Mouse (Mus musculus) neural tube, embryonic 15.5 days (tissue): ENCODE measurements around the gene Akap13. TPM values are rescaled to one million over a fixed set of nuclear protein-coding genes. Genes with fewer than 3 reads are reported as not detected.

Experiments used
- ATAC-seq: fragments of 200-750 bp; cut with Nextera tagmentation; 2 replicates; pipeline ENCODE4 v1.8.0; 2017; ENCODE audit warnings: mild to moderate bottlenecking, moderate TSS enrichment, moderate library complexity; ENCODE audit not compliant: low FRiP score
- H3K27ac ChIP-seq: fragments of 300-500 bp; sonication (generic); replicated peaks from 2 replicates; pipeline ENCODE4 v1.5.1; 2015; ENCODE audit warnings: mild to moderate bottlenecking, inconsistent platforms
- H3K27me3 ChIP-seq: fragments of 300-500 bp; sonication (generic); replicated peaks from 2 replicates; pipeline ENCODE4 v1.6.1; 2015; ENCODE audit warnings: inconsistent platforms
- H3K36me3 ChIP-seq: fragments of 300-500 bp; sonication (generic); 2 replicates; pipeline ENCODE4 v1.6.1; 2015; ENCODE audit warnings: inconsistent platforms
- H3K4me1 ChIP-seq: fragments of 300-500 bp; sonication (generic); 2 replicates; pipeline ENCODE4 v1.6.1; 2015; ENCODE audit warnings: inconsistent platforms
- H3K4me2 ChIP-seq: fragments of 300-500 bp; sonication (generic); 2 replicates; pipeline ENCODE4 v1.6.1; 2015; ENCODE audit warnings: inconsistent platforms, mild to moderate bottlenecking, moderate library complexity
- H3K4me3 ChIP-seq: fragments of 300-500 bp; sonication (generic); replicated peaks from 2 replicates; pipeline ENCODE4 v1.5.1; 2015; ENCODE audit warnings: mild to moderate bottlenecking, inconsistent platforms
- H3K9ac ChIP-seq: fragments of 300-500 bp; sonication (generic); replicated peaks from 2 replicates; pipeline ENCODE4 v1.6.1; 2015; ENCODE audit warnings: mild to moderate bottlenecking, inconsistent platforms
- H3K9me3 ChIP-seq: fragments of 300-500 bp; sonication (generic); replicated peaks from 2 replicates; pipeline ENCODE4 v1.6.1; 2016; ENCODE audit warnings: inconsistent platforms
- WGBS: fragments of 180-500 bp; shearing (Covaris S2); methylation state at CpG from one replicate; pipeline ENCODE4 v1.1.7; 2015; ENCODE audit warnings: mixed read lengths; 5-methylcytosine and 5-hydroxymethylcytosine counted together
- polyA plus RNA-seq: library from polyadenylated mRNA; unstranded; fragments of >200 nt; fragmentation: Nextera tagmentation; extraction: Ambion mirVana; gene quantifications from 2 replicates; pipeline ENCODE4 v1.2.1, GENCODE M21; 2015

Akap13 gene
- polyA plus RNA-seq, 1 experiment from 2014 or later: 14.3 TPM

- H3K4me2 ChIP-seq: no peak overlapping the region
- H3K9ac ChIP-seq: no peak overlapping the region
- no peaks in the 10 kb centered on the region for H3K9me3 ChIP-seq
- H3K4me1 ChIP-seq: no peaks in the 10 kb centered on the region
- ATAC-seq: no peak
- H3K27me3 ChIP-seq: no peaks in the 10 kb centered on the region
- no peak overlapping the region for H3K27ac ChIP-seq
- no peak overlapping the region for H3K4me3 ChIP-seq
- no peaks in the 10 kb centered on the region for H3K36me3 ChIP-seq
These were observed 69.6 kb downstream of the Akap13 start for GRCm38 (mm10) chr7:75524789-75525569.

GRCm38 (mm10) chr7:75525716-75526401 is 70.5 kb downstream of the Akap13 start:
- H3K4me3 ChIP-seq: no peak overlapping the region
- no peak for ATAC-seq
- no peak overlapping the region for H3K27ac ChIP-seq
- no peak overlapping the region for H3K4me2 ChIP-seq
- H3K36me3 ChIP-seq: no peaks in the 10 kb centered on the region
- no peaks in the 10 kb centered on the region for H3K9me3 ChIP-seq
- H3K9ac ChIP-seq: no peak overlapping the region
- WGBS: 73% methylated on average over 4 of the region's 4 CpGs
- H3K4me1 ChIP-seq: no peaks in the 10 kb centered on the region
- H3K27me3 ChIP-seq: no peaks in the 10 kb centered on the region

GRCm38 (mm10) chr7:75528751-75529150 is 73.4 kb downstream of the Akap13 start:
- ATAC-seq: no peak
- H3K9me3 ChIP-seq: no peaks in the 10 kb centered on the region
- no peaks in the 10 kb centered on the region for H3K4me1 ChIP-seq
- no peaks in the 10 kb centered on the region for H3K27me3 ChIP-seq
- no peak overlapping the region for H3K4me3 ChIP-seq
- H3K27ac ChIP-seq: no peak overlapping the region
- H3K9ac ChIP-seq: no peak overlapping the region
- WGBS: 83% methylated on average over 4 of the region's 4 CpGs
- H3K4me2 ChIP-seq: no peak overlapping the region
- H3K36me3 ChIP-seq: no peaks in the 10 kb centered on the region

GRCm38 (mm10) chr7:75529857-75530437 is 74.6 kb downstream of the Akap13 start:
- Histone ChIP-seq H3K9ac (no peak overlapping the region), H3K4me3 (no peak overlapping the region), H3K27ac (no peak overlapping the region), H3K36me3 (no peaks in the 10 kb centered on the region), H3K9me3 (no peaks in the 10 kb centered on the region), H3K4me2 (no peak overlapping the region), H3K4me1 (no peaks in the 10 kb centered on the region), H3K27me3 (no peaks in the 10 kb centered on the region)
- WGBS: 91% methylated on average over 7 of the region's 7 CpGs
- no peak for ATAC-seq

GRCm38 (mm10) chr7:75530642-75531041 is 75.3 kb downstream of the Akap13 start:
- Histone ChIP-seq H3K4me2 (no peak overlapping the region), H3K4me1 (no peaks in the 10 kb centered on the region), H3K9ac (no peak overlapping the region), H3K9me3 (no peaks in the 10 kb centered on the region), H3K27ac (no peak overlapping the region), H3K36me3 (no peaks in the 10 kb centered on the region), H3K27me3 (no peaks in the 10 kb centered on the region), H3K4me3 (no peak overlapping the region)
- WGBS: 91% methylated on average over 3 of the region's 3 CpGs
- ATAC-seq: no peak

GRCm38 (mm10) chr7:75533079-75533478 is 77.7 kb downstream of the Akap13 start:
- Histone ChIP-seq H3K36me3 (no peaks in the 10 kb centered on the region), H3K27me3 (no peaks in the 10 kb centered on the region), H3K4me2 (no peak overlapping the region), H3K9ac (no peak overlapping the region), H3K9me3 (no peaks in the 10 kb centered on the region), H3K4me1 (no peaks in the 10 kb centered on the region), H3K27ac (no peak overlapping the region), H3K4me3 (no peak overlapping the region)
- 88% methylated on average over 5 of the region's 5 CpGs for WGBS
- ATAC-seq: no peak

GRCm38 (mm10) chr7:75536298-75536697 is 81.0 kb downstream of the Akap13 start:
- H3K4me1 ChIP-seq: no peaks in the 10 kb centered on the region
- no peak for ATAC-seq
- H3K4me2 ChIP-seq: no peak overlapping the region
- WGBS: 90% methylated on average over 5 of the region's 5 CpGs
- H3K27ac ChIP-seq: no peak overlapping the region
- no peak overlapping the region for H3K9ac ChIP-seq
- H3K27me3 ChIP-seq: no peaks in the 10 kb centered on the region
- H3K4me3 ChIP-seq: no peak overlapping the region
- no peaks in the 10 kb centered on the region for H3K36me3 ChIP-seq
- no peaks in the 10 kb centered on the region for H3K9me3 ChIP-seq

- whole genome bisulfite sequencing: 92% methylated on average over 2 of the region's 2 CpGs
- Histone ChIP-seq H3K9ac (no peak overlapping the region), H3K27me3 (no peaks in the 10 kb centered on the region), H3K4me3 (no peak overlapping the region), H3K36me3 (no peaks in the 10 kb centered on the region), H3K4me2 (no peak overlapping the region), H3K9me3 (no peaks in the 10 kb centered on the region), H3K27ac (no peak overlapping the region), H3K4me1 (no peaks in the 10 kb centered on the region)
- no peak for ATAC-seq
These were observed 82.2 kb downstream of the Akap13 start for GRCm38 (mm10) chr7:75537567-75537966.

GRCm38 (mm10) chr7:75538513-75538912 is 83.2 kb downstream of the Akap13 start:
- Histone ChIP-seq H3K27ac (no peak overlapping the region), H3K4me3 (no peak overlapping the region), H3K4me2 (no peak overlapping the region), H3K27me3 (no peaks in the 10 kb centered on the region), H3K9me3 (no peaks in the 10 kb centered on the region), H3K36me3 (no peaks in the 10 kb centered on the region), H3K4me1 (no peaks in the 10 kb centered on the region), H3K9ac (no peak overlapping the region)
- no peak for ATAC-seq
- 90% methylated on average over 3 of the region's 3 CpGs for WGBS

- Histone ChIP-seq H3K9me3 (no peaks in the 10 kb centered on the region), H3K4me2 (no peak overlapping the region), H3K27ac (no peak overlapping the region), H3K27me3 (no peaks in the 10 kb centered on the region), H3K9ac (no peak overlapping the region), H3K36me3 (no peaks in the 10 kb centered on the region), H3K4me1 (no peaks in the 10 kb centered on the region), H3K4me3 (no peak overlapping the region)
- 78% methylated on average over 3 of the region's 3 CpGs for WGBS
- ATAC-seq: no peak
These were observed 83.8 kb downstream of the Akap13 start for GRCm38 (mm10) chr7:75539168-75539567.

- WGBS: 81% methylated on average over 3 of the region's 3 CpGs
- Histone ChIP-seq H3K9me3 (no peaks in the 10 kb centered on the region), H3K27ac (no peak overlapping the region), H3K4me1 (0 out of 2 replicates have a peak, but pooled peaks cover 5% of the 10 kb centered on the region), H3K4me3 (no peak overlapping the region), H3K27me3 (no peaks in the 10 kb centered on the region), H3K9ac (no peak overlapping the region), H3K36me3 (no peaks in the 10 kb centered on the region), H3K4me2 (no peak overlapping the region)
- no peak for ATAC-seq
These were observed 94.5 kb downstream of the Akap13 start for GRCm38 (mm10) chr7:75549856-75550255.

GRCm38 (mm10) chr7:75550791-75551336 is 95.5 kb downstream of the Akap13 start:
- Histone ChIP-seq H3K9me3 (no peaks in the 10 kb centered on the region), H3K9ac (no peak overlapping the region), H3K4me1 (0 out of 2 replicates have a peak, but pooled peaks cover 5% of the 10 kb centered on the region), H3K4me3 (no peak overlapping the region), H3K36me3 (no peaks in the 10 kb centered on the region), H3K27ac (no peak overlapping the region), H3K27me3 (no peaks in the 10 kb centered on the region), H3K4me2 (no peak overlapping the region)
- WGBS: 83% methylated on average over 6 of the region's 6 CpGs
- ATAC-seq: no peak
